Mouse (Mus musculus): ENCODE measurements around the gene B4galnt1.

B4galnt1 gene

GRCm38 (mm10) chr10:127211414-127211854 is 46.4 kb downstream of the B4galnt1 start, which contains the start of gene Pip4k2c:
TSS of gene Pip4k2c (minus strand) at chr10:127211585.
- DNase-seq, result peak; percentile 95 to 96

GRCm38 (mm10) chr10:127213272-127213671 is 48.2 kb downstream of the B4galnt1 start:
- peak in 1 of 2 experiments; percentile 18 for DNase-seq

GRCm38 (mm10) chr10:127213704-127214421 is 48.8 kb downstream of the B4galnt1 start:
- peak in 1 of 2 experiments; percentile 3 for DNase-seq

- no peak for DNase-seq
Measured at GRCm38 (mm10) chr10:127214422-127214803, 49.4 kb downstream of the B4galnt1 start.

- peak in 1 of 2 experiments; percentile 3 for DNase-seq
Measured at GRCm38 (mm10) chr10:127216456-127216855, 51.4 kb downstream of the B4galnt1 start.

- DNase-seq, result peak in 1 of 2 experiments; percentile 0
Measured at GRCm38 (mm10) chr10:127217177-127217576, 52.2 kb downstream of the B4galnt1 start.

- DNase-seq, result no peak
Measured at GRCm38 (mm10) chr10:127218339-127218738, 53.3 kb downstream of the B4galnt1 start.

Measured in cerebellum, postnatal 10 days (tissue).